9 mouse cellular contexts compared by ENCODE assay signal in genomic region chr11:116098711-116099460, GRCm38 (mm10). TPM values are rescaled to one million over a fixed set of nuclear protein-coding genes. Genes with fewer than 3 reads are reported as not detected.
DNase-seq lines count a peak whose midpoint lies in the region; ATAC-seq and TF ChIP-seq lines count a peak whose summit lies in the region.
"Had no signal": no experiment of that assay in that cellular context is flagged by ENCODE, and none has a peak within 500 bp of the region (broad histone marks: within the 10 kb centered on the region; RNA-seq: fewer than 3 reads in every experiment).

No protein-coding gene starts in this region.

- peaks cover 38% of the 10 kb centered on the region for H3K4me1 ChIP-seq in liver, adult 2 months (ENCODE audit: control insufficient read depth, insufficient read depth, low read length)
- peaks cover 40% of the 10 kb centered on the region for H3K4me1 ChIP-seq in liver, embryonic 11.5 days (replicated peaks; ENCODE audit: control insufficient read depth, insufficient read depth, low read length)
- peaks cover 55% of the 10 kb centered on the region for H3K4me1 ChIP-seq in heart, embryonic 10.5 days
- H3K4me1 ChIP-seq in intestine, postnatal 0 days (replicated peaks; ENCODE audit: control insufficient read depth, insufficient read depth, low read length), result peaks cover 28% of the 10 kb centered on the region
- peaks cover 38% of the 10 kb centered on the region for H3K4me1 ChIP-seq in limb, embryonic 15.5 days

- H3K27me3 ChIP-seq in liver, adult 2 months (ENCODE audit: control insufficient read depth, insufficient read depth, low read length), result no peaks in the 10 kb centered on the region
- H3K27me3 ChIP-seq in liver, embryonic 11.5 days (replicated peaks; ENCODE audit: control insufficient read depth, insufficient read depth, low read length), result no peaks in the 10 kb centered on the region
- no peaks in the 10 kb centered on the region for H3K27me3 ChIP-seq in heart, embryonic 10.5 days (ENCODE audit: insufficient read depth, poor library complexity, severe bottlenecking)
- no peaks in the 10 kb centered on the region for H3K27me3 ChIP-seq in intestine, postnatal 0 days (replicated peaks; ENCODE audit: control insufficient read depth, insufficient read depth, low read length)
- no peaks in the 10 kb centered on the region for H3K27me3 ChIP-seq in limb, embryonic 15.5 days

- DNase-seq in liver, adult 2 months (ENCODE audit: extremely low read depth, low read depth, low spot score), result peak; percentile 89
- DNase-seq in liver, embryonic 11.5 days (ENCODE audit: low spot score), result no peak
- DNase-seq in heart, embryonic 10.5 days (ENCODE audit: low spot score), result no peak
- no peak for DNase-seq in right cerebral cortex, adult 2 months (ENCODE audit: low spot score in 2 of 2)
- DNase-seq in T-cell, adult 2 months (ENCODE audit: low spot score), result no peak
- DNase-seq in layer of hippocampus, postnatal 10 days (ENCODE audit: low spot score in 2 of 2), result no peak
- DNase-seq: spleen, adult 18-20 months had no signal

- H3K79me2 ChIP-seq in liver, adult 2 months (ENCODE audit: control insufficient read depth, insufficient read depth, low read length), result no peaks in the 10 kb centered on the region; the same call in 1 of the 2 replicates

- peak overlapping the region; percentile 54 for H3K4me3 ChIP-seq in liver, adult 2 months (ENCODE audit: insufficient read depth, low read depth, low read length)
- no peak overlapping the region for H3K4me3 ChIP-seq in liver, embryonic 11.5 days (ENCODE audit: low read depth, low read length)
- no peak overlapping the region for H3K4me3 ChIP-seq in heart, embryonic 10.5 days
- H3K4me3 ChIP-seq in intestine, postnatal 0 days (ENCODE audit: low read depth, low read length), result no peak overlapping the region
- H3K4me3 ChIP-seq in limb, embryonic 15.5 days, result no peak overlapping the region

- no peaks in the 10 kb centered on the region for H3K9me3 ChIP-seq in liver, embryonic 11.5 days (ENCODE audit: control insufficient read depth, low read length)
- H3K9me3 ChIP-seq in heart, embryonic 10.5 days, result no peaks in the 10 kb centered on the region
- H3K9me3 ChIP-seq in intestine, postnatal 0 days (ENCODE audit: control insufficient read depth), result 0 out of 2 replicates have a peak, but pooled peaks cover 2% of the 10 kb centered on the region
- no peaks in the 10 kb centered on the region for H3K9me3 ChIP-seq in limb, embryonic 15.5 days

- H3K36me3 ChIP-seq in liver, adult 2 months (ENCODE audit: control insufficient read depth, insufficient read depth, low read length), result no peaks in the 10 kb centered on the region
- no peaks in the 10 kb centered on the region for H3K36me3 ChIP-seq in liver, embryonic 11.5 days (ENCODE audit: control insufficient read depth, insufficient read depth, low read length)
- 0 out of 2 replicates have a peak, but pooled peaks cover 3% of the 10 kb centered on the region for H3K36me3 ChIP-seq in heart, embryonic 10.5 days
- H3K36me3 ChIP-seq in intestine, postnatal 0 days (ENCODE audit: control insufficient read depth, insufficient read depth), result no peaks in the 10 kb centered on the region
- no peaks in the 10 kb centered on the region for H3K36me3 ChIP-seq in limb, embryonic 15.5 days

- peak overlapping the region; percentile 85 for H3K27ac ChIP-seq in liver, adult 2 months (replicated peaks; ENCODE audit: insufficient read depth, low read depth, low read length)
- no peak overlapping the region for H3K27ac ChIP-seq in liver, embryonic 11.5 days (ENCODE audit: low read depth, low read length)
- H3K27ac ChIP-seq in heart, embryonic 10.5 days, result peak overlapping the region; percentile 89
- H3K27ac ChIP-seq in intestine, postnatal 0 days (ENCODE audit: low read depth, low read length), result no peak overlapping the region
- H3K27ac ChIP-seq in limb, embryonic 15.5 days, result peak overlapping the region; percentile 61; the same call in 1 of the 2 replicates

- no peak for TF ChIP-seq CTCF in liver, adult 2 months (IDR thresholded peaks at IDR 0.05; ENCODE audit: low read depth, low read length)
- TF ChIP-seq CTCF in intestine, postnatal 0 days (IDR thresholded peaks at IDR 0.05; ENCODE audit: low read depth), result no peak

- 12% methylated on average over 14 of the region's 14 CpGs for WGBS in liver, adult 2 months
- WGBS in liver, embryonic 11.5 days, result 64% methylated on average over 14 of the region's 14 CpGs
- 64% methylated on average over 14 of the region's 14 CpGs for WGBS in heart, embryonic 10.5 days
- 55% methylated on average over 14 of the region's 14 CpGs for WGBS in intestine, postnatal 0 days
- 68% methylated on average over 14 of the region's 14 CpGs for WGBS in limb, embryonic 15.5 days

- ATAC-seq in liver, embryonic 11.5 days (replicated peaks; ENCODE audit: low FRiP score), result no peak
- ATAC-seq in intestine, postnatal 0 days, result peak; percentile 31; the same call in 1 of the 2 replicates
- ATAC-seq in limb, embryonic 15.5 days (ENCODE audit: insufficient number of reproducible peaks, low FRiP score, low TSS enrichment, low read depth), result no peak

- H3K4me2 ChIP-seq in liver, embryonic 11.5 days, result no peak overlapping the region
- H3K4me2 ChIP-seq in intestine, postnatal 0 days (replicated peaks; ENCODE audit: low read depth), result peak overlapping the region; percentile 24; the same call in 1 of the 2 replicates
- H3K4me2 ChIP-seq in limb, embryonic 15.5 days, result no peak overlapping the region

- H3K9ac ChIP-seq in liver, adult 2 months (ENCODE audit: low read depth, low read length), result peak overlapping the region; percentile 65
- no peak overlapping the region for H3K9ac ChIP-seq in liver, embryonic 11.5 days (ENCODE audit: low read depth, low read length)
- H3K9ac ChIP-seq in intestine, postnatal 0 days (ENCODE audit: low read depth, low read length), result no peak overlapping the region
- H3K9ac ChIP-seq in limb, embryonic 15.5 days, result no peak overlapping the region

- TF ChIP-seq POLR2A in liver, adult 2 months (IDR thresholded peaks at IDR 0.05; ENCODE audit: extremely low read depth, insufficient read depth, low read length), result no peak

RNA-seq across cellular contexts. Expression of gene Wbp2, which starts 12.1 kb away (rescaled TPM):
- total RNA-seq in liver, adult 2 months (2014; rRNA removed), result 14.8 and 24.8 TPM in 2 replicates
- 166 and 179 TPM in 2 replicates for polyA plus RNA-seq in liver, adult 2 months (2012; rRNA removed)
- 98.8 and 105 TPM in 2 replicates for polyA plus RNA-seq in liver, embryonic 11.5 days (2014; fragmentation: Nextera tagmentation; extraction: Ambion mirVana)
- polyA plus RNA-seq in heart, embryonic 10.5 days (2016; fragmentation: Nextera tagmentation; extraction: Ambion mirVana), result 122 and 158 TPM in 2 replicates
- 179 and 201 TPM in 2 replicates for polyA plus RNA-seq in intestine, postnatal 0 days (2015; fragmentation: Nextera tagmentation; extraction: Ambion mirVana)
- 61.6 and 75.5 TPM in 2 replicates for polyA plus RNA-seq in limb, embryonic 15.5 days (2015; fragmentation: Nextera tagmentation; extraction: Ambion mirVana)
- 100 to 1,000 TPM; 199 to 238 TPM for total RNA-seq in layer of hippocampus, postnatal 10 days (2021)

RNA-seq across cellular contexts. Expression of gene Unc13d, which starts 21.1 kb away (rescaled TPM):
- total RNA-seq in liver, adult 2 months (2014; rRNA removed), result 0.37 and 0.87 TPM in 2 replicates
- 0.54 and 1.4 TPM in 2 replicates for polyA plus RNA-seq in liver, adult 2 months (2012; rRNA removed)
- 44.8 and 45.3 TPM in 2 replicates for polyA plus RNA-seq in liver, embryonic 11.5 days (2014; fragmentation: Nextera tagmentation; extraction: Ambion mirVana)
- polyA plus RNA-seq in heart, embryonic 10.5 days (2016; fragmentation: Nextera tagmentation; extraction: Ambion mirVana), result 6.1 and 7.2 TPM in 2 replicates
- 1.1 and 1.2 TPM in 2 replicates for polyA plus RNA-seq in intestine, postnatal 0 days (2015; fragmentation: Nextera tagmentation; extraction: Ambion mirVana)
- polyA plus RNA-seq in limb, embryonic 15.5 days (2015; fragmentation: Nextera tagmentation; extraction: Ambion mirVana), result 6.5 and 8.8 TPM in 2 replicates
- 1 to 10 TPM; 1.3 TPM for total RNA-seq in layer of hippocampus, postnatal 10 days (2021)

RNA-seq across cellular contexts. Expression of gene Trim47, which starts 28.1 kb away (rescaled TPM):
- 2.9 and 6.6 TPM in 2 replicates for total RNA-seq in liver, adult 2 months (2014; rRNA removed)
- polyA plus RNA-seq in liver, adult 2 months (2012; rRNA removed), result 4.2 and 4.6 TPM in 2 replicates
- 6.3 and 6.6 TPM in 2 replicates for polyA plus RNA-seq in liver, embryonic 11.5 days (2014; fragmentation: Nextera tagmentation; extraction: Ambion mirVana)
- polyA plus RNA-seq in heart, embryonic 10.5 days (2016; fragmentation: Nextera tagmentation; extraction: Ambion mirVana), result 25.9 and 38.7 TPM in 2 replicates
- 15.7 and 16.1 TPM in 2 replicates for polyA plus RNA-seq in intestine, postnatal 0 days (2015; fragmentation: Nextera tagmentation; extraction: Ambion mirVana)
- polyA plus RNA-seq in limb, embryonic 15.5 days (2015; fragmentation: Nextera tagmentation; extraction: Ambion mirVana), result 31.2 and 42.4 TPM in 2 replicates
- total RNA-seq in layer of hippocampus, postnatal 10 days (2021), result 1 to 10 TPM; 6.4 to 7.2 TPM

RNA-seq across cellular contexts. Expression of gene Trim65, which starts 32.0 kb away (rescaled TPM):
- total RNA-seq in liver, adult 2 months (2014; rRNA removed), result 3.9 and 5.8 TPM in 2 replicates
- 7.7 and 8.3 TPM in 2 replicates for polyA plus RNA-seq in liver, adult 2 months (2012; rRNA removed)
- polyA plus RNA-seq in liver, embryonic 11.5 days (2014; fragmentation: Nextera tagmentation; extraction: Ambion mirVana), result 3.1 and 3.5 TPM in 2 replicates
- 3.6 and 3.8 TPM in 2 replicates for polyA plus RNA-seq in heart, embryonic 10.5 days (2016; fragmentation: Nextera tagmentation; extraction: Ambion mirVana)
- 3.1 and 3.3 TPM in 2 replicates for polyA plus RNA-seq in intestine, postnatal 0 days (2015; fragmentation: Nextera tagmentation; extraction: Ambion mirVana)
- 4.1 and 4.5 TPM in 2 replicates for polyA plus RNA-seq in limb, embryonic 15.5 days (2015; fragmentation: Nextera tagmentation; extraction: Ambion mirVana)
- 1 to 10 TPM; 5.3 to 5.5 TPM for total RNA-seq in layer of hippocampus, postnatal 10 days (2021)

RNA-seq across cellular contexts. Expression of gene Mrpl38, which starts 39.8 kb away (rescaled TPM):
- total RNA-seq in liver, adult 2 months (2014; rRNA removed), result 26.4 and 40.2 TPM in 2 replicates
- 63.7 and 77.7 TPM in 2 replicates for polyA plus RNA-seq in liver, adult 2 months (2012; rRNA removed)
- 121 and 126 TPM in 2 replicates for polyA plus RNA-seq in liver, embryonic 11.5 days (2014; fragmentation: Nextera tagmentation; extraction: Ambion mirVana)
- polyA plus RNA-seq in heart, embryonic 10.5 days (2016; fragmentation: Nextera tagmentation; extraction: Ambion mirVana), result 112 and 127 TPM in 2 replicates
- polyA plus RNA-seq in intestine, postnatal 0 days (2015; fragmentation: Nextera tagmentation; extraction: Ambion mirVana), result 35.6 and 38.5 TPM in 2 replicates
- 83.9 and 85.5 TPM in 2 replicates for polyA plus RNA-seq in limb, embryonic 15.5 days (2015; fragmentation: Nextera tagmentation; extraction: Ambion mirVana)
- 10 to 100 TPM; 55.6 to 64.8 TPM for total RNA-seq in layer of hippocampus, postnatal 10 days (2021)

Comparison
In these comparisons a context has a peak if more than half of its experiments do, and no peak if none do; other contexts are left out.
1. H3K27ac ChIP-seq: peak in liver, adult 2 months (single experiment), heart, embryonic 10.5 days (single experiment) and limb, embryonic 15.5 days (single experiment); none in liver, embryonic 11.5 days (single experiment) and intestine, postnatal 0 days (single experiment).